Mouse (Mus musculus) limb, embryonic 14.5 days (tissue): ENCODE measurements at regions not wholly inside any gene's neighbourhood (a gene's known extent, or its start where the extent isn't known, plus 50 kb on each side); places are given as distances from the start of the nearest gene placed in this dataset.

Experiments used
- ATAC-seq: fragments of 200-750 bp; cut with Nextera tagmentation; 2 replicates; pipeline ENCODE4 v1.8.0; 2017; ENCODE audit warnings: low read depth, moderate number of reproducible peaks, moderate TSS enrichment; ENCODE audit not compliant: low FRiP score
- DNase-seq: peaks from one replicate; pipeline ENCODE4 v3.0.0-alpha.2; 2015; ENCODE audit warnings: low spot score
- H3K27ac ChIP-seq: fragments of 300-500 bp; sonication (generic); replicated peaks from 2 replicates; pipeline ENCODE4 v1.5.1; 2014; ENCODE audit warnings: low read depth, mild to moderate bottlenecking, low read length, moderate library complexity, mixed read lengths
- H3K27me3 ChIP-seq: fragments of 300-500 bp; sonication (generic); 2 replicates; pipeline ENCODE4 v1.6.1; 2014; ENCODE audit warnings: low read length, mixed read lengths; ENCODE audit not compliant: control insufficient read depth, insufficient read depth
- H3K36me3 ChIP-seq: fragments of 300-500 bp; sonication (generic); 2 replicates; pipeline ENCODE4 v1.6.1; 2014; ENCODE audit warnings: mild to moderate bottlenecking, low read length, moderate library complexity, mixed read lengths; ENCODE audit not compliant: control insufficient read depth, insufficient read depth
- H3K4me1 ChIP-seq: fragments of 300-500 bp; sonication (generic); 2 replicates; pipeline ENCODE4 v1.6.1; 2014; ENCODE audit warnings: antibody characterized with exemption, low read length, mixed read lengths; ENCODE audit not compliant: control insufficient read depth, insufficient read depth
- H3K4me2 ChIP-seq: fragments of 300-500 bp; sonication (generic); replicated peaks from 2 replicates; pipeline ENCODE4 v1.6.1; 2014; ENCODE audit warnings: low read depth, mild to moderate bottlenecking, low read length, moderate library complexity; ENCODE audit not compliant: severe bottlenecking
- H3K4me3 ChIP-seq: fragments of 300-500 bp; sonication (generic); replicated peaks from 2 replicates; pipeline ENCODE4 v1.5.1; 2014; ENCODE audit warnings: low read length
- H3K9ac ChIP-seq: fragments of 300-500 bp; sonication (generic); 2 replicates; pipeline ENCODE4 v1.6.1; 2014; ENCODE audit warnings: mild to moderate bottlenecking, low read depth, low read length, moderate library complexity; ENCODE audit not compliant: severe bottlenecking
- H3K9me3 ChIP-seq: fragments of 300-500 bp; sonication (generic); 2 replicates; pipeline ENCODE4 v1.6.1; 2016; ENCODE audit warnings: low read length; ENCODE audit not compliant: control insufficient read depth
- POLR2A ChIP-seq: fragments of 200-500 bp; IDR thresholded peaks from 2 replicates; pipeline ENCODE4 v1.8.0; 2012; ENCODE audit warnings: inconsistent platforms, mild to moderate bottlenecking, moderate library complexity, borderline replicate concordance; ENCODE audit not compliant: insufficient read depth, insufficient read length; ENCODE audit errors: extremely low read depth
- WGBS: fragments of 180-500 bp; shearing (Covaris S2); extraction: QIAGEN DNeasy Blood & Tissue Kit; methylation state at CpG from one replicate; pipeline ENCODE4 v1.1.7; 2014; 5-methylcytosine and 5-hydroxymethylcytosine counted together

GRCm38 (mm10) chr10:99440169-99440568, 177.1 kb downstream of the Dusp6 start:
- WGBS = 89% methylated on average over 5 of the region's 5 CpGs
- Histone ChIP-seq H3K4me1 (no peaks in the 10 kb centered on the region), H3K4me3 (no peak overlapping the region), H3K36me3 (no peaks in the 10 kb centered on the region), H3K9ac (no peak overlapping the region), H3K27ac (no peak overlapping the region), H3K27me3 (no peaks in the 10 kb centered on the region), H3K4me2 (no peak overlapping the region), H3K9me3 (0 out of 2 replicates have a peak, but pooled peaks cover 3% of the 10 kb centered on the region)
- TF ChIP-seq POLR2A = no peak
- ATAC-seq (no peak), DNase-seq (no peak)

- H3K9me3 ChIP-seq = 0 out of 2 replicates have a peak, but pooled peaks cover 3% of the 10 kb centered on the region
- 54% methylated on average over 6 of the region's 6 CpGs for WGBS
- TF ChIP-seq POLR2A = no peak
- no peaks in the 10 kb centered on the region for H3K4me1 ChIP-seq
- no peak overlapping the region for H3K4me3 ChIP-seq
- no peak overlapping the region for H3K4me2 ChIP-seq
- H3K27ac ChIP-seq = no peak overlapping the region
- peak; percentile 49 for DNase-seq
- no peaks in the 10 kb centered on the region for H3K27me3 ChIP-seq
- H3K36me3 ChIP-seq = no peaks in the 10 kb centered on the region
- H3K9ac ChIP-seq = no peak overlapping the region
- ATAC-seq = no peak
Observed at GRCm38 (mm10) chr10:99441014-99441413, 178.0 kb downstream of the Dusp6 start.

GRCm38 (mm10) chr10:99441931-99442330, 178.9 kb downstream of the Dusp6 start:
- ATAC-seq (no peak), DNase-seq (peak; percentile 3)
- H3K36me3 ChIP-seq = no peaks in the 10 kb centered on the region
- no peaks in the 10 kb centered on the region for H3K4me1 ChIP-seq
- 63% methylated on average over 10 of the region's 10 CpGs for WGBS
- 0 out of 2 replicates have a peak, but pooled peaks cover 3% of the 10 kb centered on the region for H3K9me3 ChIP-seq
- H3K4me3 ChIP-seq = no peak overlapping the region
- no peaks in the 10 kb centered on the region for H3K27me3 ChIP-seq
- TF ChIP-seq POLR2A = no peak
- no peak overlapping the region for H3K4me2 ChIP-seq
- H3K27ac ChIP-seq = no peak overlapping the region
- no peak overlapping the region for H3K9ac ChIP-seq

GRCm38 (mm10) chr10:99443453-99444170, 180.6 kb downstream of the Dusp6 start:
- no peak overlapping the region for H3K4me2 ChIP-seq
- DNase-seq (no peak), ATAC-seq (no peak)
- TF ChIP-seq POLR2A = no peak
- H3K4me3 ChIP-seq = no peak overlapping the region
- no peak overlapping the region for H3K9ac ChIP-seq
- no peaks in the 10 kb centered on the region for H3K36me3 ChIP-seq
- H3K9me3 ChIP-seq = 0 out of 2 replicates have a peak, but pooled peaks cover 3% of the 10 kb centered on the region
- no peaks in the 10 kb centered on the region for H3K27me3 ChIP-seq
- 93% methylated on average over 18 of the region's 18 CpGs for WGBS
- H3K27ac ChIP-seq = no peak overlapping the region
- no peaks in the 10 kb centered on the region for H3K4me1 ChIP-seq

- H3K27me3 ChIP-seq = no peaks in the 10 kb centered on the region
- DNase-seq = no peak
- H3K9me3 ChIP-seq = no peaks in the 10 kb centered on the region
- WGBS = 59% methylated on average over 9 of the region's 9 CpGs
- no peak overlapping the region for H3K9ac ChIP-seq
- H3K4me3 ChIP-seq = no peak overlapping the region
- ATAC-seq = no peak
- H3K4me2 ChIP-seq = no peak overlapping the region
- H3K36me3 ChIP-seq = no peaks in the 10 kb centered on the region
- TF ChIP-seq POLR2A = no peak
- peaks cover 6% of the 10 kb centered on the region; the same call in 1 of the 2 replicates for H3K4me1 ChIP-seq
- H3K27ac ChIP-seq = no peak overlapping the region
Observed at GRCm38 (mm10) chr10:99450714-99451625, 187.9 kb downstream of the Dusp6 start.
